Mouse (Mus musculus): Measurements from ENCODE around the gene Plod2.
A peak's percentile ranks its signal among the peaks of the same experiment; 100 is the strongest.

Gene Plod2

GRCm38 (mm10) chr9:92541977-92542561 is at the start of gene Plod2:
Gene Plod2, plus strand, starts transcription at chr9:92542223.
- DNase-seq (ENCODE audit: low spot score): peak; percentile 15

- DNase-seq (ENCODE audit: low spot score): peak; percentile 76
These were observed 42.2 kb upstream of the Plod2 start for GRCm38 (mm10) chr9:92499710-92500410.

DNA sequence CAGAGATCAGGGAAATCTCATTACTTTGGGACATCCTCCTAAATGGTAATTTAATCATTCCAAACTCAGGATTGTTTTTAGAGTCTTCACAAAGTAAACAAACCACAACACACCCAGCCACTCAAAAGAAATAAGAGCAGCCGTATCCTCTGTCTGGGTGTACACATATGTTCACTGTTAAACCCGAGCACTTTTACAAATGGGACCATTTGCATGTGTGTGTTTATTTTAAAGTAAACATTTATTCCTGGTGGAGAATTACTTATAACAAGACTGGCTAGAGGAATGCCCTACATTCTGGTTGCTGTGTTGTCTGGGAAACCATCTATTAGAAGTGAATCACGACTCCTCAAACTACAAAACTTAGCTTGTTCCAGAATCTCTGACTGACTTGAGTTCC is 37.8 kb upstream of the Plod2 start:
- DNase-seq (ENCODE audit: low spot score): no peak

DNA sequence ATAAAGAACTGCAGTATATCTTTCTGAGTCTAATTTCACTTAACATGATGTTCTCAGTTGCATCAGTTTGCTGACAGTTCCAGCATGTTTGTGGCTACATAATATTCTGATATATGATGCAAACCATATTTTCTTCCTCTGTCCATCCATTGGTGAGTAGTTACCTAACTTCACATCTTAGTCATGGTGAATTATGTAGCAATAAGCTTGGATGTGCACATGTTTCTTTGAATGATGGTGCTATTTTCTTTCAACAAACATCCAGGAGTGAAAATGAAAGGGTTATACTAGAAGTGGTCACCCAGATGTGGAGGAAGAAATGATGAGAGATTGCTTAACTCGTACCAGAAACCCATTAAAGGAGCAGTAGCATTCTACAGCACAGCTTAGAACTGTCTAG is 37.1 kb upstream of the Plod2 start:
- no peak for DNase-seq (ENCODE audit: low spot score)

DNA sequence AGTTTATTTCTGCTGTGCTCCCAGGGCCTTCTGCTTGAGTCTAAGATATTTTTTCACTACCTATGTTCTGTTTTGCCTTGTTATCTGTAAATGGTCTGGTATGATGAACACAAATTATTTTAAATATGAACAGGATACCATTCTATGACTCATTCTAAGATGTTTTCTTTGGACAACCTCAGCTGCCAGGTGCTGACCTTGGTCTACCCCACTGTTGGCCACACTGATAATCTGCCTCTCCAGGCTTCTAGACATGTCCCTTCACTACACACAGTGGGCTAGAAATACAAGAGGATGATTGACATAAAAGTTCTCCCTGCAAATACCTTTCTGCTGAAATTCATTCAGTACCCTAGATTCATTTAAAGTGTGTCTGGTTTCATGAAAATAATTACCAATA is 30.3 kb upstream of the Plod2 start:
- no peak for DNase-seq (ENCODE audit: low spot score)

DNA sequence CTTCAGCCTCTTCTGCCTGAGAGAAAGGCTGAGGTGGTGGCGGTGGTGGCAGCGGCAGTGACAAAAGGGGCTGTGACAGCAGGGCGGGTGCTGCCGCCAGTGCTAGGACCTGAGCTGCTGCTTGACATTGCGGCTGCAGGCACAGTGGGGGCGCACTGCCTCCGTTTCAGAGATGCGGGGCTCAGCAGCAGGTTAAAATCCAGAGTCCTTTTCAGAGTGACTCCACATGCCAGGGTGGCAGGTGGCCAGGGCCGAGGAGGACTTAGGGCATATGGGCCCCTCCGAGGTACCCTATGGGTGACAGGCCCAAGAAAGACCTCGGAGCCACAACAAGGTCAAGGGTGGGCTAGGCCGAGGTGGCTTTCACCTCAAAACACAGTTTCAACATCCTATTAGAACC is 25.0 kb upstream of the Plod2 start:
- no peak for DNase-seq (ENCODE audit: low spot score)

DNA sequence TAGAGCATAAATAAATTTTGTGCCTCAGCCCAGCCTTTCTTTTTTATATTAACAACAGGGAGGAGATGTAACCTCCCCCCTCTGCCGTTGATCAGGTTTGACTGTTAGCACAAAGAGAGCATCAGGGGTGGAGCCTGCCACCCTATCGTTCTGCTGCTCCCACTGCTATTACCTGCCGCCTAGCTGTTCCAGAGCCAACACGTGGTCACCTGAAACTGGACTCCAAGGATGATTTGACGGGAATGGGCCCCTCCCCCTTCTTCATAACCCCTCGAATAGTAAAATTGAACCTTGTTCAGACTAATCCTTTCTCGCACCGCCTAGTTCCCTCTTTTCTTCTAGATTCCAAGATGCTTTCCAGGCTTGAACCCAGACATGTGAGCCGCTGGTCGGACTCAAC is 21.3 kb upstream of the Plod2 start:
- no peak for DNase-seq (ENCODE audit: low spot score)

- DNase-seq (ENCODE audit: low spot score): no peak
These were observed 17.5 kb upstream of the Plod2 start for GRCm38 (mm10) chr9:92524506-92524905.

GRCm38 (mm10) chr9:92530055-92530454 is 12.0 kb upstream of the Plod2 start:
- no peak for DNase-seq (ENCODE audit: low spot score)

- DNase-seq (ENCODE audit: low spot score): peak; percentile 16
These were observed 4.3 kb upstream of the Plod2 start for GRCm38 (mm10) chr9:92537735-92538134.

- DNase-seq (ENCODE audit: low spot score): no peak
These were observed 3.8 kb upstream of the Plod2 start for GRCm38 (mm10) chr9:92538216-92538615.

GRCm38 (mm10) chr9:92542591-92543416 is 781 bp downstream of the Plod2 start:
- peak; percentile 7 for DNase-seq (ENCODE audit: low spot score)

- DNase-seq (ENCODE audit: low spot score): no peak
These were observed 2.1 kb downstream of the Plod2 start for GRCm38 (mm10) chr9:92544146-92544545.

GRCm38 (mm10) chr9:92545021-92545420 is 3.0 kb downstream of the Plod2 start:
- DNase-seq (ENCODE audit: low spot score): no peak

GRCm38 (mm10) chr9:92546446-92546845 is 4.4 kb downstream of the Plod2 start:
- DNase-seq (ENCODE audit: low spot score): no peak

DNA sequence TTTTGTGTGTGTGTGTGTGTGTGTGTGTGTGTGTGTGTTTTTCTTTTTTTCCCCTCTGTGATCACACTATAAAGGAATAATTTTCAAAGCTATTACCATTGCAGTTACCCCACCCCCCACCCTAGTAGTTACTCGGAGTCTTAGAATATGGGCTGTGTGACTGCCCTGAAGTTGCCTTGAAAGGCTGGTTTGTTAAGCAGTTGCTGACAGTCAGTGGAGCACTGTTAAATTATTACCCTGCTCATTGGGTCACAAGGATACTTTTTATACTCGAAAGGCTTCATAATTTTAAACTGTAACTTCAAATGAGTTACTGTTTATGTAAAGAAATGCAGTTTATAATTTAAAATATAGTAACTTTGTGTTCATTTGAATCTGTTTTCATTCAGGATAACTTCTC is 5.1 kb downstream of the Plod2 start:
- no peak for DNase-seq (ENCODE audit: low spot score)

- no peak for DNase-seq (ENCODE audit: low spot score)
These were observed 5.8 kb downstream of the Plod2 start for GRCm38 (mm10) chr9:92547821-92548220.

DNA sequence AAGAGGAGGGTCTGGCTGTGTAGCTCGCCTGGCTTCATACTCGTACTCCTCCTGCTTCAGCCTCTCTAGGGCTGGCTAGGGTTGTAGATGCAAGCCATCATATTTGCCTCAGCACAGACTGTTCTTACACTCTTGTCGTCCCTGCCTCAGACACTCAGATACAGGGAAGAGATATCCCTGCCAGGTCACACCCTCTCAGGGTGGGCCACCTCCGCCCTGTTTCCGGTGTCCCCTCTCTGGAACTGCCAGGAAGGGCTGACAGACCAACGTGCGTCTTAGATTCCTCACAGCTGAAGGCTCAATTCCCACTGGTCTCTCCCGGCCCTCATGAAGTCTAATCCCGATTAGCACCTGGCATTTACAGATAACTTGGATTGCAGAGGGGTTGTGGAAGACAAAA is 6.6 kb downstream of the Plod2 start:
- no peak for DNase-seq (ENCODE audit: low spot score)

- DNase-seq (ENCODE audit: low spot score): no peak
These were observed 7.9 kb downstream of the Plod2 start for GRCm38 (mm10) chr9:92549811-92550490.

DNA sequence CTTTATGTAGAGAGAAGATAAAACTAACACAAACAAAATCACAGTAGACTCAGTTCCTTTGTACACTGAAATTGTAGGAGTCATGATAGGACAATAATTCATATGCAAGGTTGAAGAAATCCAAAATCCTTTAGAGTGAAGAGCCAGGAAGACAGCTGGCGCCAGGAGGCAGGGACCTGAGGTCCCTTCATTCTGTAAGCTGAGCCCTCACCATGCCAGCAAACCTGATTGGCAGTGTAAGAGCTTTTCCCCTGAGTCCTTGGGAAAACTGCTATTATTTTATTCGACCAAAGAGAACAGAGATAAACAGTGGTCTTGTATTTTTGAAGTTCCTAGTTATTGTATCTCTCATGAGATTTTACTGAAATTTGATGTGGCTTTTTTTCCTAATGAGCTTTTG is 9.0 kb downstream of the Plod2 start:
- DNase-seq (ENCODE audit: low spot score): no peak

DNA sequence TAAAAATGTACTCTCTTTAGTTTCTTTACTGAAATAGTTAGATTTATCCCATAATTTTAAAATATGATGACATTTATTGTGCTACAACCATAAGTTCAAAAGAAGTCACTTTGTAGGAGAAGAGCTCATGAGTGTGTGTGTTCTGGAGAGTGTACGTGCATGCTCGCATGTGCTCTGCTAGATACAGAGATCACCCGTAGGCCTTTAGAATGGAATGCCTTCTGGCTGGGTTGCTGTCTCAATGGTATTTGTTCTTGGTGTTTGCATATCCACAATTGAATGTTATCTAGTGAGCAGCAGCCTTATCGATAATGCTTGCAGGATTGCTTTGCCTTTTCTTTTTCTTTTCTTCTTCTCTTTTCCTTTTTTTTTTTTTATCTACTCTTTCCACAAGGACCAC is 9.6 kb downstream of the Plod2 start:
- no peak for DNase-seq (ENCODE audit: low spot score)

DNA sequence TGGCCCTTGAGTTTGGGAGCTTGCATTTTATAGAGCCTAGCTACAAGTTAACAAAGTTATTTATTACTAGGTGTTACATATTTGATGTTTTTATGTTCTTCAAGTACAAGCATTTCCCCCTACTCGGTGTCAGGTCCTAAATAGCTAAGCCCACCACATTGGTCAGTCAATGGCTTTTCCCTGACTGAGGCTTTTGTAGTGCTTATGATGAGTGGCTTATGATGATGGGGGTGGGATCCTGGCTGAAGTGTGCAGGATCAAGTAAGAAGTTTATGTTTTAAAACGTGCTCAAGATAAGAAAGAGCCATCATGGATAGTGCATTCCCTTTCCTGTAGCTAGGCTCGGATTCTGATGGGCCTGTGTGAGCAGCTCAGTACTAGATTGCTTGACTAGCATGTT is 10.7 kb downstream of the Plod2 start:
- DNase-seq (ENCODE audit: low spot score): no peak

Data from layer of hippocampus, adult 11-12 months (tissue).